Mouse (Mus musculus) cerebellum, postnatal 10 days (tissue): ENCODE results near the gene B230104I21Rik.

Experiments
- DNase-seq, 2 experiments: peaks; one replicate each; pipeline ENCODE4 v3.0.0; 2021; ENCODE audit warnings: mixed read lengths in 2 of 2

The B230104I21Rik gene

DNA sequence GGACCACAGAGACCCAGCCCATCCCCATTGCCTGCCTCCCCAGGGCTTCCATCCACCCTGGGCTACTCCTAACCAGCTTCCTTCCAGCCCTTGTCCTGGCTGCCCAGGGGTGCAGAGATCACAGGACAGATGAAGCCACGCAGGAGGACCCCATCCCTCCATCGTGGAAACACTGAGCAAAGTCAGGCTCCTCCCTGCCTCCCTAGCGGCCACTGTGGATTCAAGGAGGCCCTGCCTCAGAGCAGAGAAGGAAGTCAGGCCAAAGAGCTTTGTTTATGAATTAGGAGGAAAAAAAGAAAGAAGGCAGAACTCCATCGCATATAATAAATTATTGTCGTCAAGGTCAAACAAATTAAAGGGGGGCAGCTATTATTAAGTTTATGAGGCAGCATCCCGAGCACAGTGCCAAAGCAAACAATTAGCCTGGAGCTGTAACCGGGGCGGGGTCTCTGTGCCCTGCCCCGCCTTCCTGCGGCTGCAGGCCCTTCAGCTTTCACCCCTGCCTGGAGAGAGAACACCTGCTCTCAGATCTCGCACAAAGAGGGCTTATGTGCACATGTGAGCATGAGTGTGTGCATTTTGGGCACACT, 12.4 kb downstream of the B230104I21Rik start:
- DNase-seq = no peak

DNA sequence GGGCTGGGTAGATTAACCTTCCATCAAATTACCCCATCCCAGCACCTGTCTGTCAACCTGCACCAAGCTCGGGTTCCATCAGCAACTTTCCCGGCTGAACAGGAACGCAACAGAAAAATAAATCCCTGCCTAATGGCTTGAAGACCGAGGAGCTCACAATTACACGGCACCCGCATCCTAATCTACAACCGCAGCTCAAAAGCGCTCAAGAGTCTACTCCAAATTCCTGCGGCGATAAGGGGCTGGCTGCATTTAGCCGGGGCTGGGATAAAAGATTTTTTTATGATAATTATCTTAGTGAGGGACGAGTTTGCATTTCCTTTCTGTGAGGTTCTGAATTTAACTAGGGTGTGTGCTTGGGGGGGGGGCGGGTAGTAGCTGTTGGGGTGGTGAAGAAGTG, 16.3 kb downstream of the B230104I21Rik start:
- DNase-seq = no peak

DNA sequence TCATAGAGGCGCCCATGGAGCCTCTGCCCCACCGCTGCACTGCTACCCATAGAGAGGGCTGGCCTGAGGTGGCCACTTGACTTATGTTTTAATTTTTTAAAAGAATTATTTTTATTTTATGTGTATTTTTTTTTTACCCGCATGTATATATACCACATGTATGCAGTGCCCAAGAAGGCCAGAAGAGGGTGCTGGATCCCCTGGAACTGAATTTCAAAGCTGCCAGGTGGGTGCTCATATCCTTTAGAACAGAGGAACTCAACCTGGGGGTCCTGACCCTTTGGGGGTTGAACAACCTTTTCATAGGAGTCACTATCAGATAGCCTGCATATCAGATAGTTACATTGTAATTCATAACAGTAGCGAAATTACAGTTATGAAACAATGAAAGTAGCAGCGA, 19.5 kb downstream of the B230104I21Rik start:
- no peak for DNase-seq

DNA sequence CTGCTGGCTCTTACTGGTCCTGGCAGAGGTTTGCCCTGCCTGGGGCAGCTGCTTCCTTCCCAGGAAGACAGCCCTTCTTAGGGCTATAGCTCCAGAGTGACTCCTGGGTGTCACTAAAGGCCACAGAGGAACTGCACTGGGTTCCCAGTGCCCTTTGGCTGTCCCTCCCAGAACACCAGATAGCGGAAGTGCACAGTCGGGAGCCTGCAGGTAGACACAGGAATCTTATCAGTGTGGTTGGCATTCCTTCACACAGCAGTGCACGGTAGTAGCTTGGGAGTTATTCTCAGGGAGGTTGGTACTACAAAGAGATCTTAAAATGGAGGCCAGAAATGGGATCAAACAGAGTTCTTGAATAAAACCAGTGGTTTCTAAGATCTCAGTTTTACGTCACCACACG, 22.4 kb downstream of the B230104I21Rik start:
- no peak for DNase-seq

- no peak for DNase-seq
These were observed 22.9 kb downstream of the B230104I21Rik start for GRCm38 (mm10) chr4:154358816-154359215.

GRCm38 (mm10) chr4:154359762-154360300, 23.9 kb downstream of the B230104I21Rik start:
- no peak for DNase-seq

- no peak for DNase-seq
These were observed 24.5 kb downstream of the B230104I21Rik start for GRCm38 (mm10) chr4:154360441-154360840.

DNA sequence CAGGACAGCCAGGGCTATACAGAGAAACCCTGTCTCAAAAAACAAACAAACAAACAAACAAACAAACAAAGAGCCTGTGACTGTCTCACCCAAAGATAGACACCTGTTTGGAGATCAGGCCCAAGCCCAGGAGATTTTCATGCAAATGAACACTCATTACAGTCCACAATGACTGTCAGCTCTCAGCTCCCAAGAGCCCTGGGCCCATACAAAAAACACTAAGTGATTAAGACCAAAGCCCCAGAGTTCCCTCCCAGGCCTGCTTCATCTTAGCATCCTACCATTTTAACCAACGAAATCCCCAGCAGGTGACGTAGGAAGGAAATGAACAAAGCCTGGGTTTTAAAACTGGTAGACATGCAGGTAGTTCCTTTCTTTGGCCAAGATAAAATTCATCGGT, 24.9 kb downstream of the B230104I21Rik start:
- DNase-seq = no peak

DNA sequence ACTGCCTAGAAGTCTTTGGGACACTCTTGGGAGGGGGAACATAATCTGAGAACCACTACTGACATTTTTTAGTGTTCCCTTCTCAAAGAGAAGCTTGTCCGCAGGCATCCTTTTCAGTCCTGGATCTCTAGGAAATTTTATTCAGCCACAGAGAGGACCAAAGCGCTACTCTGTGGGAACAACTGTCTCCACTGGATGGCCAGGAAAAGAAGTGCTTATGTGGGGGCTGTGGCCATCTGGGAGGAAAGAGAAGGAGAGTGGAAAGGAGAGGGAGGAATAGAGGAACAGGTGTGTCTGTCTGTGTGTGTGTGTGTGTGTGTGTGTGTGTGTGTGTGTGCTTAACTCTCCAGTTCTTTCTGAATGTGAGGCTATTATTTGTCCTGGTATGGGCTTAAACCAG, 28.8 kb downstream of the B230104I21Rik start:
- DNase-seq = no peak

DNA sequence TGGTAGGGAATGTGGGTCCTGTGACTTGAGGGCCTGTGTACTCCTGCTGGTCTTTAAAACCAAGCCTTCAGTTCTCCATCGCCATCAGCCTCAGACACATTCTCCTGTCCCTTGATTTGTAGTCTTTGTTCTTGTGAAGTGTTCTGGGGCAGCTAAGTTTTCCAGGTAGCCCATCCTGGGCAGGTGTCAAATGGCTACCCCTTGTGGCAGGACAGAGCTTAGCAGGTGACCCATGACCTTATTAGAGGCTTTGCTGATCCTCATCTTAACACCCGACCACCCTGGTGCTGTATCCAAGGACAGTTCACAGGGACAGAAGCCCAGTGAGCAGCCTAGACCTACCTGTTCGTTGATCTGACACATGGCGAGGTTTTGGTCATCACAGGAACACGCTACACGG, 30.9 kb downstream of the B230104I21Rik start:
- DNase-seq = no peak

- DNase-seq = no peak
These were observed 33.2 kb downstream of the B230104I21Rik start for GRCm38 (mm10) chr4:154369089-154369488.

GRCm38 (mm10) chr4:154370841-154371240, 34.9 kb downstream of the B230104I21Rik start:
- no peak for DNase-seq

- peak; percentile 35 to 48 for DNase-seq
These were observed 35.8 kb downstream of the B230104I21Rik start for GRCm38 (mm10) chr4:154371542-154372247.

- no peak for DNase-seq
These were observed 40.2 kb downstream of the B230104I21Rik start for GRCm38 (mm10) chr4:154375939-154376625.

- DNase-seq = no peak
These were observed 42.9 kb downstream of the B230104I21Rik start for GRCm38 (mm10) chr4:154378876-154379275.

DNA sequence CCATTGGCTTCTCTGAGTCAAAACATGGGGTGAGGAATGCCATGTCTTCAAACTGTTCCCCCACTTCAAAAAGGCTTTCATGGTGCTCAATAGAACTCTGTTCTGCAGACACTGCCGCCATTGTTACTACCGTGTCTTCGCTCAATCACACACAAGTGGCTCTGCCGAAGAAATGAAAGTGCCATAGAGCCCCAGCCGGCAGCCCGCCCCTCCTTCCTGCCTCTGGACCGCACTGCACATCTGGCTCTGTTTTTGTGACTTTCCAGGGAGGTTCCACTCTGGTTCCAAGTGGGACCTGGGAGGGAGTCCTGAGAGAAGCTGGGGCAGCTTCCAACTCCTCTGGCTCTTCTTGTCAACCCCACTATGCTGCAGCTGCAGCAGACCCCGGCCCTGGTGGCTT, 49.3 kb downstream of the B230104I21Rik start:
- DNase-seq = peak in 1 of 2 experiments; percentile 16

- no peak for DNase-seq
These were observed 50.0 kb downstream of the B230104I21Rik start for GRCm38 (mm10) chr4:154385918-154386317.

GRCm38 (mm10) chr4:154386810-154387209, 50.9 kb downstream of the B230104I21Rik start:
- DNase-seq = peak in 1 of 2 experiments; percentile 40

DNA sequence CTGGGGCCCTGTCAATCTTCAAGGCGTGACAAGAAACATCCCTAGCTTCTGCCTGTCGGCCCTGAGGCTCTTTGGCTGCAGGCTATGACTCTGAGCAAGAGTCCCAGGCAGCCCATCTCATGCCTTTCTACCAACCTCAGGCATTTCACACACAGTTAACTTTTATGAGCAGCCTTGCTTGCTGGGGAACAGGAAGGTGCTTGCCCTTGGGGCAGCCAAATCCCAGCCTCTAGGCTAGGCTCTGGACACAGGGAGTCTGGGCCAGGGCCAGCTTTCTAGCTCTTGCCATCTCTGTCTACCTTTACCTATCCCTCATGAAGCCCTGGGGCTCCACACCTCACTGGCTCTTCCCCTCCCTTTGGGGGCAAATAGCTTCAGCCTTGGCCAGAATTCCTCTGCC, 53.7 kb downstream of the B230104I21Rik start:
- DNase-seq = no peak

- peak; percentile 46 to 69 for DNase-seq
These were observed 54.6 kb downstream of the B230104I21Rik start for GRCm38 (mm10) chr4:154390333-154391080.

- DNase-seq = no peak
These were observed 56.7 kb downstream of the B230104I21Rik start for GRCm38 (mm10) chr4:154392641-154393040.

DNA sequence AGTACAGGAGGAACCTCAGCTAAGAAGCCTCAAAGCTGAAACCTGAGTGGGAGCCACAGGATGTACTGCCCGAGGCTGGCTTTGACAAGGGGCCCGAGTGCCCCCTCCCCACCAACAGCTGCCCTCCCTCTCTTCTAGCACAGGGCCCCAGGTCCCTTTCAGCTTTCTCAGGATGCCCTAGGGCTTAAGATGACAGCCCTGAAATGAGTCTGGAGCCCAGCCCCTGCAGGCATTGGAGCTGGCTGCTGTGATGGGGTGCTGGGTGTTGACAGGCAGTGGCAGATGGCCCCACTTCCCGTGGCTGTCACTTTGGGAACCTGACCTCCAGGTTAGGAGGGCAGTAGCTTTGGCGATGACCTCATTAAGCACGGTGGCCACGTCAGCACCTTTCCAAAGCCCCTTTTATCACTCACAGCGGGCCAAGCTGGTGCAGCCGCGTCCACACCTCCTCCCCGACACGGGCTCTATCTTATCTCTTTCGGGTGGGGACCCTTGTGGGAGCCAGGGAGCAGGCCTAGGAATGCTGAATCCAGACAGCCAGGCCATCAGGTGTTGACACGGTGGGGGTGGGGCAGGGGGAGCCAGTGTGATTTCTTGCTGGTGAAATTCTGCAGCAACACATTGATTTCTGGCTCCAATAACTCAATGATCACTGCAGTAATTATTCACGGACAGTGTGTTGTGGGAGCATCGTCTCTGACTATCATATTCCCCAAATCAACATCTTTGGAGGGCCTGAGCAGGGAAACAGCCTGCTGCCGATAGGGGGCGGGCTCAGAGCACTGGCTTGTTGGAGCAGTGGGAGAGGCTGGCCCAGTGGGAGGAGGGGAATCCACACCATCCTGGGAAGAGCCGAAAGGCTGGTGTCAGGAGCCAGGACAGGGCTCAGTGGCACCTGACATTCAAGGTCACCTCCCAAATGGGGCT, 57.5 kb downstream of the B230104I21Rik start:
- DNase-seq = peak; percentile 73
